Mouse (Mus musculus) stomach, embryonic 15.5 days (tissue): ENCODE measurements around the gene Kcna2. TPM values are rescaled to one million over a fixed set of nuclear protein-coding genes. Genes with fewer than 3 reads are reported as not detected.

Experiments
- ATAC-seq: fragments of 200-750 bp; cut with Nextera tagmentation; 2 replicates; pipeline ENCODE4 v1.8.0; 2017; ENCODE audit warnings: low read depth, moderate number of reproducible peaks, moderate TSS enrichment; ENCODE audit not compliant: insufficient read depth, low FRiP score
- H3K27ac ChIP-seq: fragments of 300-500 bp; sonication (generic); 2 replicates; pipeline ENCODE4 v1.5.1; 2015; ENCODE audit warnings: mild to moderate bottlenecking, inconsistent platforms
- H3K27me3 ChIP-seq: fragments of 300-500 bp; sonication (generic); replicated peaks from 2 replicates; pipeline ENCODE4 v1.6.1; 2015; ENCODE audit warnings: inconsistent platforms
- H3K36me3 ChIP-seq: fragments of 300-500 bp; sonication (generic); 2 replicates; pipeline ENCODE4 v1.6.1; 2015; ENCODE audit warnings: inconsistent platforms
- H3K4me1 ChIP-seq: fragments of 300-500 bp; sonication (generic); 2 replicates; pipeline ENCODE4 v1.6.1; 2015; ENCODE audit warnings: inconsistent platforms
- H3K4me2 ChIP-seq: fragments of 300-500 bp; sonication (generic); 2 replicates; pipeline ENCODE4 v1.6.1; 2015; ENCODE audit warnings: mild to moderate bottlenecking, inconsistent platforms
- H3K4me3 ChIP-seq: fragments of 300-500 bp; sonication (generic); replicated peaks from 2 replicates; pipeline ENCODE4 v1.5.1; 2015; ENCODE audit warnings: inconsistent platforms
- H3K9ac ChIP-seq: fragments of 300-500 bp; sonication (generic); 2 replicates; pipeline ENCODE4 v1.6.1; 2015; ENCODE audit warnings: inconsistent platforms
- H3K9me3 ChIP-seq: fragments of 300-500 bp; sonication (generic); 2 replicates; pipeline ENCODE4 v1.6.1; 2016; ENCODE audit warnings: inconsistent platforms
- WGBS: fragments of 180-500 bp; shearing (Covaris S2); methylation state at CpG from one replicate; pipeline ENCODE4 v1.1.7; 2015; 5-methylcytosine and 5-hydroxymethylcytosine counted together
- polyA plus RNA-seq: library from polyadenylated mRNA; unstranded; fragments of >200 nt; fragmentation: Nextera tagmentation; extraction: Ambion mirVana; gene quantifications from 2 replicates; pipeline ENCODE4 v1.2.1, GENCODE M21; 2015

Gene Kcna2
- polyA plus RNA-seq, 1 experiment from 2014 or later: 0.14 TPM

GRCm38 (mm10) chr3:107130661-107131326 is 29.8 kb downstream of the Kcna2 start:
- ATAC-seq: peak; percentile 50; the same call in 1 of the 2 replicates
- no peaks in the 10 kb centered on the region for H3K36me3 ChIP-seq

GRCm38 (mm10) chr3:107131846-107132245 is 30.9 kb downstream of the Kcna2 start:
- Histone ChIP-seq H3K27ac (no peak overlapping the region), H3K9ac (no peak overlapping the region), H3K4me2 (no peak overlapping the region), H3K4me3 (no peak overlapping the region), H3K4me1 (no peaks in the 10 kb centered on the region), H3K36me3 (no peaks in the 10 kb centered on the region), H3K27me3 (no peaks in the 10 kb centered on the region), H3K9me3 (no peaks in the 10 kb centered on the region)
- ATAC-seq: no peak
- 50% methylated on average over 6 of the region's 6 CpGs for WGBS

More at GRCm38 (mm10) chr3:107130661-107131326, 29.8 kb downstream of the Kcna2 start:
- H3K4me3 ChIP-seq: no peak overlapping the region
- no peaks in the 10 kb centered on the region for H3K9me3 ChIP-seq
- no peak overlapping the region for H3K9ac ChIP-seq
- H3K27ac ChIP-seq: no peak overlapping the region
- no peaks in the 10 kb centered on the region for H3K4me1 ChIP-seq
- H3K27me3 ChIP-seq: no peaks in the 10 kb centered on the region
- 60% methylated on average over 4 of the region's 4 CpGs for WGBS
- no peak overlapping the region for H3K4me2 ChIP-seq

GRCm38 (mm10) chr3:107132651-107133050 is 31.7 kb downstream of the Kcna2 start:
- Histone ChIP-seq H3K4me1 (no peaks in the 10 kb centered on the region), H3K9ac (no peak overlapping the region), H3K36me3 (no peaks in the 10 kb centered on the region), H3K9me3 (no peaks in the 10 kb centered on the region), H3K4me3 (no peak overlapping the region), H3K27me3 (no peaks in the 10 kb centered on the region), H3K4me2 (no peak overlapping the region), H3K27ac (no peak overlapping the region)
- 85% methylated on average over 6 of the region's 6 CpGs for WGBS
- ATAC-seq: no peak

GRCm38 (mm10) chr3:107134457-107134856 is 33.5 kb downstream of the Kcna2 start:
- Histone ChIP-seq H3K9me3 (no peaks in the 10 kb centered on the region), H3K9ac (no peak overlapping the region), H3K4me2 (no peak overlapping the region), H3K4me1 (no peaks in the 10 kb centered on the region), H3K27me3 (no peaks in the 10 kb centered on the region), H3K4me3 (no peak overlapping the region), H3K36me3 (no peaks in the 10 kb centered on the region), H3K27ac (no peak overlapping the region)
- WGBS: 77% methylated on average over 3 of the region's 3 CpGs
- ATAC-seq: no peak

GRCm38 (mm10) chr3:107147126-107147525 is 46.2 kb downstream of the Kcna2 start:
- H3K9ac ChIP-seq: no peak overlapping the region
- no peaks in the 10 kb centered on the region for H3K27me3 ChIP-seq
- no peaks in the 10 kb centered on the region for H3K4me1 ChIP-seq
- no peak overlapping the region for H3K4me3 ChIP-seq
- WGBS: 70% methylated on average over 7 of the region's 7 CpGs
- H3K27ac ChIP-seq: no peak overlapping the region
- ATAC-seq: no peak
- H3K36me3 ChIP-seq: no peaks in the 10 kb centered on the region
- H3K4me2 ChIP-seq: no peak overlapping the region
- H3K9me3 ChIP-seq: no peaks in the 10 kb centered on the region

GRCm38 (mm10) chr3:107149006-107149405 is 48.1 kb downstream of the Kcna2 start:
- H3K27ac ChIP-seq: no peak overlapping the region
- ATAC-seq: no peak
- 61% methylated on average over 3 of the region's 3 CpGs for WGBS

GRCm38 (mm10) chr3:107150469-107150868 is 49.5 kb downstream of the Kcna2 start:
- ATAC-seq: no peak
- Histone ChIP-seq H3K27ac (no peak overlapping the region), H3K4me2 (no peak overlapping the region), H3K36me3 (no peaks in the 10 kb centered on the region), H3K9ac (no peak overlapping the region), H3K27me3 (no peaks in the 10 kb centered on the region), H3K4me3 (no peak overlapping the region), H3K4me1 (no peaks in the 10 kb centered on the region), H3K9me3 (no peaks in the 10 kb centered on the region)
- 45% methylated on average over 3 of the region's 3 CpGs for WGBS

More at GRCm38 (mm10) chr3:107149006-107149405, 48.1 kb downstream of the Kcna2 start:
- H3K27me3 ChIP-seq: no peaks in the 10 kb centered on the region
- H3K9ac ChIP-seq: no peak overlapping the region
- H3K4me2 ChIP-seq: no peak overlapping the region
- H3K36me3 ChIP-seq: no peaks in the 10 kb centered on the region
- no peak overlapping the region for H3K4me3 ChIP-seq
- H3K9me3 ChIP-seq: no peaks in the 10 kb centered on the region
- no peaks in the 10 kb centered on the region for H3K4me1 ChIP-seq

GRCm38 (mm10) chr3:107150872-107151540 is 50.1 kb downstream of the Kcna2 start:
- H3K36me3 ChIP-seq: no peaks in the 10 kb centered on the region
- no peaks in the 10 kb centered on the region for H3K9me3 ChIP-seq
- no peak for ATAC-seq
- no peaks in the 10 kb centered on the region for H3K27me3 ChIP-seq
- H3K4me3 ChIP-seq: no peak overlapping the region
- H3K4me1 ChIP-seq: no peaks in the 10 kb centered on the region
- no peak overlapping the region for H3K27ac ChIP-seq
- WGBS: 55% methylated on average over 7 of the region's 7 CpGs
- no peak overlapping the region for H3K4me2 ChIP-seq
- no peak overlapping the region for H3K9ac ChIP-seq

GRCm38 (mm10) chr3:107153772-107154655 is 53.1 kb downstream of the Kcna2 start:
- Histone ChIP-seq H3K4me2 (no peak overlapping the region), H3K36me3 (no peaks in the 10 kb centered on the region), H3K4me1 (no peaks in the 10 kb centered on the region), H3K4me3 (no peak overlapping the region), H3K27ac (no peak overlapping the region), H3K9me3 (no peaks in the 10 kb centered on the region), H3K27me3 (no peaks in the 10 kb centered on the region), H3K9ac (no peak overlapping the region)
- no peak for ATAC-seq
- 84% methylated on average over 11 of the region's 11 CpGs for WGBS

GRCm38 (mm10) chr3:107158856-107159255 is 57.9 kb downstream of the Kcna2 start:
- ATAC-seq: no peak
- no peak overlapping the region for H3K9ac ChIP-seq
- 0 out of 2 replicates have a peak, but pooled peaks cover 4% of the 10 kb centered on the region for H3K4me1 ChIP-seq
- no peak overlapping the region for H3K4me2 ChIP-seq
- no peak overlapping the region for H3K27ac ChIP-seq
- H3K27me3 ChIP-seq: 0 out of 2 replicates have a peak, but pooled peaks cover 4% of the 10 kb centered on the region
- H3K36me3 ChIP-seq: no peaks in the 10 kb centered on the region
- H3K9me3 ChIP-seq: no peaks in the 10 kb centered on the region
- no peak overlapping the region for H3K4me3 ChIP-seq
- 85% methylated on average over 7 of the region's 7 CpGs for WGBS

- Histone ChIP-seq H3K27me3 (0 out of 2 replicates have a peak, but pooled peaks cover 4% of the 10 kb centered on the region), H3K4me2 (no peak overlapping the region), H3K4me1 (0 out of 2 replicates have a peak, but pooled peaks cover 4% of the 10 kb centered on the region), H3K27ac (no peak overlapping the region), H3K9ac (no peak overlapping the region), H3K4me3 (no peak overlapping the region), H3K9me3 (no peaks in the 10 kb centered on the region), H3K36me3 (no peaks in the 10 kb centered on the region)
- 62% methylated on average over 3 of the region's 3 CpGs for WGBS
- no peak for ATAC-seq
These were observed 58.5 kb downstream of the Kcna2 start for GRCm38 (mm10) chr3:107159418-107159817.
